Mouse (Mus musculus) brain, embryonic 14.5 days (tissue): Measurements from ENCODE around the gene Rufy2.
A peak's percentile ranks its signal among the peaks of the same experiment; 100 is the strongest.

Experiments used
- CTCF ChIP-seq: fragments of 200-500 bp; IDR thresholded peaks from 2 replicates; pipeline ENCODE4 v1.5.1; 2012; ENCODE audit warnings: inconsistent platforms, mild to moderate bottlenecking, moderate library complexity, borderline replicate concordance; ENCODE audit not compliant: insufficient read depth, insufficient read length; ENCODE audit errors: extremely low read depth
- POLR2A ChIP-seq: fragments of 200-500 bp; IDR thresholded peaks from 2 replicates; pipeline ENCODE4 v1.6.1; 2012; ENCODE audit warnings: mild to moderate bottlenecking, inconsistent platforms, borderline replicate concordance; ENCODE audit not compliant: poor library complexity, insufficient read depth, insufficient read length, severe bottlenecking; ENCODE audit errors: extremely low read depth

- TF ChIP-seq CTCF (no peak), POLR2A (peak; percentile 85)
These were observed 43.9 kb downstream of the Rufy2 start, which contains the start of the genes Hnrnph3 and Pbld2 for GRCm38 (mm10) chr10:63023749-63024579.
